Mouse (Mus musculus) liver, embryonic 16.5 days (tissue): ENCODE data around the gene Cbx6. TPM values are rescaled to one million over a fixed set of nuclear protein-coding genes. Genes with fewer than 3 reads are reported as not detected.

Experiments used
- ATAC-seq: fragments of 200-750 bp; cut with Nextera tagmentation; 2 replicates; pipeline ENCODE4 v1.8.0; 2017; ENCODE audit warnings: low read depth, mild to moderate bottlenecking, moderate number of reproducible peaks, moderate library complexity
- H3K27ac ChIP-seq: fragments of 300-500 bp; sonication (generic); 2 replicates; pipeline ENCODE4 v1.5.1; 2014; ENCODE audit warnings: mild to moderate bottlenecking, low read length
- H3K27me3 ChIP-seq: fragments of 300-500 bp; sonication (generic); 2 replicates; pipeline ENCODE4 v1.6.1; 2014; ENCODE audit warnings: low read depth, low read length, mixed read lengths; ENCODE audit not compliant: control insufficient read depth, insufficient read depth
- H3K36me3 ChIP-seq: fragments of 300-500 bp; sonication (generic); 2 replicates; pipeline ENCODE4 v1.6.1; 2014; ENCODE audit warnings: mild to moderate bottlenecking; ENCODE audit not compliant: control insufficient read depth, insufficient read depth
- H3K4me1 ChIP-seq: fragments of 300-500 bp; sonication (generic); 2 replicates; pipeline ENCODE4 v1.6.1; 2014; ENCODE audit warnings: low read depth, low read length, mixed read lengths; ENCODE audit not compliant: control insufficient read depth
- H3K4me2 ChIP-seq: fragments of 300-500 bp; sonication (generic); 2 replicates; pipeline ENCODE4 v1.6.1; 2014; ENCODE audit warnings: low read depth, low read length, mixed read lengths
- H3K4me3 ChIP-seq: fragments of 300-500 bp; sonication (generic); 2 replicates; pipeline ENCODE4 v1.5.1; 2014; ENCODE audit warnings: low read depth, mild to moderate bottlenecking, low read length
- H3K9ac ChIP-seq: fragments of 300-500 bp; sonication (generic); 2 replicates; pipeline ENCODE4 v1.6.1; 2014; ENCODE audit warnings: low read depth, low read length
- H3K9me3 ChIP-seq: fragments of 300-500 bp; sonication (generic); replicated peaks from 2 replicates; pipeline ENCODE4 v1.6.1; 2016; ENCODE audit warnings: low read length; ENCODE audit not compliant: control insufficient read depth
- whole genome bisulfite sequencing: fragments of 180-500 bp; shearing (Covaris S2); extraction: QIAGEN DNeasy Blood & Tissue Kit; methylation state at CpG from one replicate; pipeline ENCODE4 v1.1.7; 2014; ENCODE audit not compliant: insufficient replicate concordance; 5-methylcytosine and 5-hydroxymethylcytosine counted together
- polyA plus RNA-seq: library from polyadenylated mRNA; unstranded; fragments of >200 nt; fragmentation: Nextera tagmentation; extraction: Ambion mirVana; gene quantifications from 2 replicates; pipeline ENCODE4 v1.2.1, GENCODE M21; 2015

Gene Cbx6
- polyA plus RNA-seq, 1 experiment from 2014 or later: 6.3 TPM

DNA sequence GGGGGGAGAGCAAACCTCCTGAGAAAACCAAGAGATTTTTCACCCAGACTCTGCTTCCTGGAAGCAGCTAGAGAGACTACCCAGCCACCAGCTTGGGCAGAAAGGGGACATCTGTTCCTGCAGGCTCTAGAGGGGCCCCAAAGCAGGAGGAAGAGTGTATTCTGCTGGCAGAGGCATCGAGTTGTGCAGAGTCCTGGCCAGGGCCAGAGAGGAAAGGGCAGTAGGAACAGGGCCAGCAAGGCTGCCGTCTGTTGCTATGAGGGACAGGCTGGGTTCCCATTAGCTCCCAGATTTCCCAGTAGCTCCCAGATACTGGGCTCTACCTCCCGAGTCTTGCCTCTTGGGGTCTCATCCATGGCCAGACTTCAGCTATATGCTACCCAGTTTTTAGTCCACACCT lies 24.4 kb downstream of the Cbx6 start:
- Histone ChIP-seq H3K27ac (no peak overlapping the region), H3K36me3 (no peaks in the 10 kb centered on the region), H3K4me3 (no peak overlapping the region), H3K9me3 (no peaks in the 10 kb centered on the region), H3K4me2 (no peak overlapping the region), H3K9ac (no peak overlapping the region), H3K27me3 (peaks cover 35% of the 10 kb centered on the region), H3K4me1 (no peaks in the 10 kb centered on the region)
- no peak for ATAC-seq
- 37% methylated on average over 3 of the region's 3 CpGs for WGBS

DNA sequence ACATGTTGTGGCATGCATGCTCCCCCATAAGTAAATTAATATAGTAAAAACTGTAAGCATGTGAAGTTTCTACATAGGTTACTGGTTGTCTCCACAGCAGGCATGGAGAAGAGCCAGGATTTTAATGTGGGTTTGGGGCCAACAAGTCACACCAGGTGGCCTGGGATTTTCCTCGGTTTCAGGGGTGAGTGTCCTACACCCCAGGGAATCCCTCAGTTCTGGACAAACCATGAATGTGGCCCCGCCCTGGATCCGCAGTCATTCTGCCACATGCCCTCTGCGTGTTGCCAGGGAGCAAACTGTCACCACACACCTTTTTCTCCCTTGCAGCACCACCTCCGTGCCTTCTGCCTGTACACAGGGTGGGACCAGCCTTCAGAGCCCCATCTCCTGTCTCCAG lies 25.8 kb downstream of the Cbx6 start:
- Histone ChIP-seq H3K27ac (no peak overlapping the region), H3K36me3 (no peaks in the 10 kb centered on the region), H3K9me3 (no peaks in the 10 kb centered on the region), H3K27me3 (peaks cover 47% of the 10 kb centered on the region), H3K9ac (no peak overlapping the region), H3K4me3 (no peak overlapping the region), H3K4me2 (no peak overlapping the region), H3K4me1 (no peaks in the 10 kb centered on the region; the same call in none of the 2 replicates)
- WGBS: 46% methylated on average over 5 of the region's 5 CpGs
- ATAC-seq: no peak

DNA sequence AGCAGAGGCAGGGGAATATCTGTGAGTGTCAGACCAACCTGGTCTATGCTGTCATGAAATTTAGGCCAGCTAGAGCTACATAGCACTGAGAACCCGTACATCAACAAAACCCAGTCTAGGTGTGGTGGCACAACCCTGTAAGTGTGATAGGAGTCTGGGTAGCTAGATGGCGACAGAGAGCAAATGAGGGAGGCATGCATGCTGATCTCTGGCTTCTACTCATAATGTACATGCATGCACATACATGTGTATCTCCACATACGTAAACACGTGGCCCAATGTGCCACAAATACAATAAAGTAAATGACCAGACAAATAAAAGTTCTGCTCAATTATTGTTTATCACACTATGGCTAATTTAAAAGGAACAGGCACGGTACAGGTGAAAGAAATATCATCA lies 26.4 kb downstream of the Cbx6 start:
- Histone ChIP-seq H3K4me1 (no peaks in the 10 kb centered on the region; the same call in none of the 2 replicates), H3K9ac (no peak overlapping the region), H3K4me3 (no peak overlapping the region), H3K27ac (no peak overlapping the region), H3K36me3 (no peaks in the 10 kb centered on the region), H3K27me3 (peaks cover 53% of the 10 kb centered on the region), H3K4me2 (no peak overlapping the region), H3K9me3 (no peaks in the 10 kb centered on the region)
- no peak for ATAC-seq
- 22% methylated on average over 5 of the region's 5 CpGs for WGBS

DNA sequence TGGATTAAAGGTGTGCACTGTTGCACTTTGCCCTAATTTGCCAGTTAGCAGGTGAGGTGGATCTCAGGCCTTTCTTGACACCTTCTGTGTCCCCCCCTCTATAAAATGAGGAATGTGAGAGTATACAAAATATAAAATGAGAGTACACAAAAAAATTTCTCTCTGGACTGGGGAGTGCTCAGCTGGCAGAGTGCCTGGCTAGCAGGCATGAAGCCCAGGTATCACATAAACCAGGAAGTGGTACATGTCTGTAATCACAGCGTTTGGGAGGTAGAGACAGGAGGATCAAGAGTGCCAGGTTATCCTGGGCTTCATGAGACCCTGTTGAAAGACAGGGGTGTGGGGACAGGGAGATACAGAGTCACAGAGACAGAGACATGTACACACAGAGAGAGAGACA lies 27.4 kb downstream of the Cbx6 start:
- WGBS: 27% methylated on average over 1 of the region's 1 CpGs
- Histone ChIP-seq H3K36me3 (no peaks in the 10 kb centered on the region), H3K4me3 (no peak overlapping the region), H3K4me2 (no peak overlapping the region), H3K27ac (no peak overlapping the region), H3K4me1 (no peaks in the 10 kb centered on the region; the same call in none of the 2 replicates), H3K27me3 (peaks cover 63% of the 10 kb centered on the region), H3K9ac (no peak overlapping the region), H3K9me3 (no peaks in the 10 kb centered on the region)
- no peak for ATAC-seq

DNA sequence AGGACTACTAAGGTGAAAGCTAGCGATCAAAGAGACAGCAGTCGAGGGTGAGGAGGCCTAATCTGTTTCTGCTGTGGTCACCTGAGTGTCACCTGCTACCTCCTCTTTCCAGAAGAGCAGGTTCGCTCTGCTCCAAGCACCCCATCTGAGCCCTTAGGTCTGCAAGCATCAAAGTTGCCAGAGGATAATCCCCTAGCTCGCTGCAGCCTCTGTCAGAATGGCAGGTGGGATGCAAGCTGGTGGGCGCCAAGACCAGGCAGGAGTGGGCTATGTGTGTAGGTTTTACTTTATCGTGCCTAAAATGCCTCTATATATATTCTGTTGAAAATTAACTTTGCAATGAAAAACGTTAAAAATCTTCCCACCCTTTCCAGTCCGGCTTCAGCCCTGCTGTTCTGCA lies 29.2 kb downstream of the Cbx6 start:
- Histone ChIP-seq H3K36me3 (no peaks in the 10 kb centered on the region), H3K4me2 (no peak overlapping the region), H3K27me3 (peaks cover 70% of the 10 kb centered on the region), H3K4me3 (no peak overlapping the region), H3K9ac (no peak overlapping the region), H3K9me3 (no peaks in the 10 kb centered on the region), H3K27ac (no peak overlapping the region), H3K4me1 (no peaks in the 10 kb centered on the region; the same call in none of the 2 replicates)
- ATAC-seq: no peak
- 25% methylated on average over 8 of the region's 8 CpGs for WGBS

DNA sequence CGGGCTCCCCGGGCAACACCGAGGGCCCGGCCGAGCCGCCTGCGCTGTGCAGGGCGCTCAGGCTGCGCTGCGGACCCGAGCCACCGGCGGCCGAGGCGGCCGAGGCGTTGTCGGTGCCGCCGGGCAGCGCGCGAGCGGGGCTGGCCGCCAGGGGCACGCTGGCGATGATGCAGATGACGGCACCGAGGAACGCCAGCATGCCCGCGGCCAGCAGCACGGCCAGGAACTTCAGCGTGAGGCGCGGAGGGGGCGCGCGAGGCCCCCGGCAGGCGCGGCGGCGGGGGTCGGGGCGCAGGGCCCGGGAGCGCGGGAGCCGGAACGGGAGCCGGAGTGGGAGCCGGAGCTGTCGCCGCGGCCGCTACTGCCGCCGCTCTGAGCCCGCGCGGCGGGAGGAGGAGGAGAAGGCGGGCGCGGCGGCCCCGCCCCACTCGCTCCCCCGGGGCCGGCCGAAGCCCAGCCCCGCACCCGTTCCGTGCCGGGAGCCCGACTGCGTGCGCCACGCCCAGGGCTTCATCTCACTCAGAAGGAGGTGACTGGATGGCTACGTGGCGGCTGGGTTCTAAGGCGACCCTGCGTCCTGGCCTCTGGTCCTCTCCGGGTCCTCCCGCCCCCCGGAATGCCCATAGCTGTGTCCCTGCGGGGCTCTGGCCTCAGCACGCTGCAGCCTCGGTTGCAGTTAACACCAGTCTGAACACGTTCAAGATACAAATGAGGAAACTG lies 30.0 kb downstream of the Cbx6 start, which contains the start of gene Nptxr:
TSS of gene Nptxr (minus strand) at position 415 of the 720 bp plus-strand sequence.
- H3K9ac ChIP-seq: no peak within 1 kb of the TSS
- ATAC-seq: peak; percentile 50
- peaks cover 70% of the 10 kb centered on the region for H3K27me3 ChIP-seq
- peak within 1 kb of the TSS; percentile 55 for H3K4me3 ChIP-seq
- no peaks in the 10 kb centered on the region; the same call in none of the 2 replicates for H3K4me1 ChIP-seq
- H3K27ac ChIP-seq: no peak within 1 kb of the TSS
- H3K9me3 ChIP-seq: no peaks in the 10 kb centered on the region
- H3K4me2 ChIP-seq: peak within 1 kb of the TSS; percentile 64
- WGBS: under 1% methylated on average over 63 of the region's 91 CpGs
- H3K36me3 ChIP-seq: no peaks in the 10 kb centered on the region

DNA sequence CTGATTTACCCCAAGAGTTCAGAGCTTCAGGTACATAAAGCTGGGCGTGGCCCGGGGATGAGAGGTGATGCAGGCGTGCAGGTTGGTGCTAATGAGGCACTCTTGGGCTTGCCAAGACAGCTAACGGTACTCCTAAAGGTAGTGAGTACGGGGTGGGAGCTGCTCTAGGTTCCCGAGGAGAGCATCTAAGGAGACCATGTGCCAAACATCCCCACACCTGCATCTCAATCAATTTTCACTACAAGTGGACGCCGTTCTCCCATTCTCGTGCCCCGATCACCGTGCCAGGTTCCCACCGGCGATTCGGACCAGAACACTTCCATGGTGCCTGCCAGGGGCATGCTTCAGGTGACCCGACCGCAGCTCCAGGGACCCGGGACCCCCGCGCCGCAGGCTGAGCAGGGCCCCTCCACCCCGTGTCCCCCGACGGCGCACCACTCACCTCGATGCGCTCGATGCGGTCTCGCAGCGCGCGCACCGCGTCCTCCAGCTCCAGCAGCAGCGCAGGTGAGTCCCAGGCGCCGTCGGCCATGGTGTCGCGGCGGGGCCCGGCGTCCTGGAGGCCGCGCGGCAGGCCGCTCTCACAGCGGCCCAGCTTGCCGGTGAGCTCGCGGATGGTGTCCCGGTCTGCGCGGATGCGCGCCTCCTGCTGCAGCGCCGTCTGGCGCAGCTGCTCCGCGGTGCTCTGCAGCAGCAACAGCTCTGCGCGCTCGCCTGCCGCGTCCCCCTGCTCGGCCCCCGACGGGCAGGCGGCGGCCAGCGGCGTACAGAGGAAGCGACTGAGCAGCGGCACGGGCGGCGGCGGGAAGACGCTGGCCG lies 30.7 kb downstream of the Cbx6 start:
- Histone ChIP-seq H3K4me1 (no peaks in the 10 kb centered on the region; the same call in none of the 2 replicates), H3K9ac (no peak overlapping the region), H3K9me3 (no peaks in the 10 kb centered on the region), H3K27me3 (peaks cover 70% of the 10 kb centered on the region), H3K4me3 (peak overlapping the region; percentile 55), H3K27ac (no peak overlapping the region), H3K36me3 (no peaks in the 10 kb centered on the region), H3K4me2 (peak overlapping the region; percentile 64)
- 5% methylated on average over 81 of the region's 81 CpGs for WGBS
- no peak for ATAC-seq

DNA sequence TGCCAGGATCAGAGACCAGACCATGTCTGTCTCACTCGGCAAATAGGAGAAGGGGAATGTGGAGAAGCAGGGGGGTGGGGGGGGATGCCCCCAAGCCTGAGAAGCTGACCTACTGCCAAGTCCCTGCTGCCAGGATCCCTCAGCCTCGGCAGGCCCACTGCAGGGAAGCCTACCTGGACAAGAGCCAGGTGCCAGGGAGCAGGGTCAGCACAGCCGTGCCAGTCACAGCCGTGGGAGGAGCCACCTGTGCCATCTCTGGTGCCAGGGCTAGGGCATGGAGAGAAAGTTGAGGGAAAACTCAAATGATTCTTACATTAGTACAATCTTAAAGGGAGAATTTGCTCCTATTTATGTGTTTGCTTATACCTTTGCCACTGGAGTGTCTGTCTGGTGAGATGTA lies 32.2 kb downstream of the Cbx6 start:
- 57% methylated on average over 4 of the region's 4 CpGs for WGBS

DNA sequence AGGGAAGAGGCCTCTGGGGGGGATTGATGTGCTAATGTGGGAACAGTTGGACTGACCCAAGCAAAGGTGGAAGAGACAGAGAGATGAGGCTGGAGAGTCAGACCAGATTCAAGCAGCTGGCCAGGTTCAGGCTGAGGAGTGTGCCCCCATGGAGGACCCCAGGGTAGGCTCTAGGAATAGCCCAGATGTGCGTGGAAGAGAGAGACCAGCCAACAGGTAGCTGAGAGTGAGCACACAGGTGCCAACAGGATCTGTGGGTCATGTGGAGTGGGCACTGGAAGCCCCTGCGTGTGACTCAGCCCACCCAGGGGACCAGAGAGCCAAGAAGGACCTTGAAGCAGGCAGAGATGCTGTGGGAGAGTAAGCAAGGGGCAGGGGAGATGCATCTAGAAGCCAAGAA lies 32.8 kb downstream of the Cbx6 start:
- H3K36me3 ChIP-seq: no peaks in the 10 kb centered on the region
- no peaks in the 10 kb centered on the region for H3K9me3 ChIP-seq
- H3K27me3 ChIP-seq: peaks cover 53% of the 10 kb centered on the region
- 54% methylated on average over 2 of the region's 2 CpGs for WGBS
- no peak overlapping the region for H3K9ac ChIP-seq
- no peak overlapping the region for H3K4me2 ChIP-seq
- no peak overlapping the region for H3K27ac ChIP-seq
- ATAC-seq: no peak
- no peak overlapping the region for H3K4me3 ChIP-seq
- H3K4me1 ChIP-seq: no peaks in the 10 kb centered on the region; the same call in none of the 2 replicates

More for the DNA sequence above, 32.2 kb downstream of the Cbx6 start:
- ATAC-seq: no peak
- Histone ChIP-seq H3K9ac (no peak overlapping the region), H3K9me3 (no peaks in the 10 kb centered on the region), H3K4me3 (no peak overlapping the region), H3K4me2 (no peak overlapping the region), H3K27me3 (peaks cover 59% of the 10 kb centered on the region), H3K4me1 (no peaks in the 10 kb centered on the region; the same call in none of the 2 replicates), H3K36me3 (no peaks in the 10 kb centered on the region), H3K27ac (no peak overlapping the region)
